Mouse (Mus musculus) duodenum, adult 2 months (tissue): Measurements from ENCODE around the gene Zmynd12. TPM values are rescaled to one million over a fixed set of nuclear protein-coding genes. Genes with fewer than 3 reads are reported as not detected.

Source experiments
- polyA plus RNA-seq: library from polyadenylated mRNA; depleted of rRNA; stranded (reverse); fragments of >200 nt; gene quantifications from 2 replicates; pipeline ENCODE4 v1.2.3, GENCODE M21; 2012; ENCODE audit warnings: low replicate concordance; rRNA removed

Zmynd12 gene
- 0.18 and 0.74 TPM in 2 replicates for polyA plus RNA-seq

GRCm38 (mm10) chr4:119422294-119422964, at the start of gene Zmynd12, which contains the start of gene Ppcs:
Gene Zmynd12, plus strand, starts transcription at chr4:119422814.
Gene Ppcs, minus strand, starts transcription at chr4:119422420.

DNA sequence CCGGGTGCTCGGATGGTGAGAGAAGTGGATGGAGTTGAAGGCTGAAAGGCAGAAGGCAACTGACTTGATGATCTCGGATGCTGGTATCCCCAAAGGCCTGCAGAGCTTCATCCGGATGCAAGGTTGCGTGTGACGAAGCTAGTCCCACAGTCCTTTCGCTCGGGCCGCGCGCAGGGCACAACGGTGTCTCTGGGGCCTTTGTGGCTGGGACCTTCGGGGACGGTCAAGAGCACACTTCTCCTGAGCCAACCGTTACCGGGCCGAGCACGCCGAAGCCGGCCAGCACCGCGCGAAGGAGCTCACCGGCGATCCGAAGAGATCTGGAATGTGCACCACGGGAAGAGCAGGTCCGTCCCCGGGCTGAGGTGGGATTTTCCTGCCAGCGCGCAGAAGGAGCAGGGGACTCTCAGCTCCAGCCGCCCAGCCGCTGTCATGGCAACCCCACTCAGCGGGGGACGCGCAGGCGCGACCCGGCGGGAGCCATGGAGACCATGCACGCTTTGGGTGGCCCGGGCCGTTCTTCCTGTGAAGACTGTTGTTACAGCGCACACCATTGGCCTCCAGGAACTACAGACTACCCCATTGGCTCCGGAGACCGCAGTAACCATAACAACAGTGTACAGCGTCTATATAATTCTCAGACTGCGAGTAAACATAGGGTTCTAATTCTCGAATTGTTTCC, 7.4 kb upstream of the Zmynd12 start, which contains the start of gene Ccdc30:
Ccdc30 (minus strand) TSS at position 450 of the 682 bp plus-strand sequence.

DNA sequence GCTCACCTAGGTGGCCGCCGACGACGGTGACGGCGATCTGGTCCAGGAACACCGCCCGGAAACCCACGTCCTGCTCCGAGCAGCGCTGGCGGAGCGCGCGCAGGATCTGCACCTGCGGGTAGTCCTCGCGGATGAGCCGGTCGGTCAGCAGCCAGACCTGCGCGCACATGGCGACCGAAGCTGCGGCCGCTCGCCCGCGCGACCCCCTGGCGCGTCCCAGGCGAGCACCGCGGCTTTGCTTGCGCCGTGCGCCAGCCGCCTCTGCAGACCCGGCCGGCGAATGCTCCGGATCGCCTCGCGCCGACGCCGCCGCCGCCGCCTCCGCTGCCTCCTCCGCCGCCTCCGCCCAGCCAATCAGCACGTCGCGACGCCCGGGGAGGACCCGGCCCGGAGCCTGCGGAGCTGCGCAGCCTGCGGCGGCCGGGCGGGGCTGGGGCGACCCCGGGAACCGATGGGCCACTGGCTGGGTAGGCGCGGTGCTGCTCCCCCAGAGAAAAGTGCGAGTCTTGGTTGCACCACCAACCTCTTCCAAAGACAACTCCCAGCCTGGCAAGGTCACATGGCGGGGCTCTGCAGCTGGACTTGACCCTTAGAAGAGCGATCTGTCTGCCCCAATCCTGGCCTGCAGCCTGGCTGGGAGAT, 69.8 kb downstream of the Zmynd12 start, which contains the start of gene Rimkla:
Rimkla (minus strand) TSS at position 338 of the 642 bp plus-strand sequence.

Other genes with a start within 250 kb of the Zmynd12 start
- 5.6 and 7.2 TPM in 2 replicates for gene Zfp691, start 248.6 kb upstream of the Zmynd12 start, polyA plus RNA-seq
- gene Ermap, start 232.8 kb upstream of the Zmynd12 start, polyA plus RNA-seq: 0.02 and 0.12 TPM in 2 replicates
- gene Svbp, start 227.5 kb upstream of the Zmynd12 start, polyA plus RNA-seq: 20.5 and 21.5 TPM in 2 replicates
- gene Tmem269, start 204.6 kb upstream of the Zmynd12 start, polyA plus RNA-seq: not detected in 2 replicates
- gene AU022252, start 190.1 kb upstream of the Zmynd12 start, polyA plus RNA-seq: 1.1 and 1.8 TPM in 2 replicates
- 5.7 and 8.0 TPM in 2 replicates for gene P3h1, start 189.9 kb upstream of the Zmynd12 start, polyA plus RNA-seq
- not detected in 2 replicates for gene Cldn19, start 167.4 kb upstream of the Zmynd12 start, polyA plus RNA-seq
- gene Ybx1, start 128.2 kb upstream of the Zmynd12 start, polyA plus RNA-seq: 178 and 223 TPM in 2 replicates
- 2.6 and 4.2 TPM in 2 replicates for gene Ppih, start 102.3 kb upstream of the Zmynd12 start, polyA plus RNA-seq
- gene Ccdc30, start 7.3 kb upstream of the Zmynd12 start, polyA plus RNA-seq: 0.14 TPM in 1 of 2 replicates, not detected in the other
- gene Ppcs, start 394 bp upstream of the Zmynd12 start, polyA plus RNA-seq: 26.5 and 33.8 TPM in 2 replicates
- gene Rimkla, start 69.8 kb downstream of the Zmynd12 start, polyA plus RNA-seq: 0.13 and 0.36 TPM in 2 replicates
- 8.0 and 8.8 TPM in 2 replicates for gene Foxj3, start 114.2 kb downstream of the Zmynd12 start, polyA plus RNA-seq
- gene Frg2f1, start 116.7 kb downstream of the Zmynd12 start, polyA plus RNA-seq: 5.2 and 6.5 TPM in 2 replicates
- gene Guca2a, start 214.9 kb downstream of the Zmynd12 start, polyA plus RNA-seq: 93.3 and 932 TPM in 2 replicates
- gene Guca2b, start 236.1 kb downstream of the Zmynd12 start, polyA plus RNA-seq: 283 and 2,695 TPM in 2 replicates